Mouse (Mus musculus): ENCODE measurements around the gene Cox17.

Cox17 gene

GRCm38 (mm10) chr16:38395060-38395730 is 48.4 kb downstream of the Cox17 start:
- DNase-seq (ENCODE audit: low spot score) = no peak

- DNase-seq (ENCODE audit: low spot score) = peak; percentile 34
Measured at GRCm38 (mm10) chr16:38396155-38396554, 49.4 kb downstream of the Cox17 start.

- DNase-seq (ENCODE audit: low spot score) = no peak
Measured at GRCm38 (mm10) chr16:38398266-38398665, 51.5 kb downstream of the Cox17 start.

GRCm38 (mm10) chr16:38399076-38399475 is 52.3 kb downstream of the Cox17 start:
- no peak for DNase-seq (ENCODE audit: low spot score)

GRCm38 (mm10) chr16:38399531-38400231 is 52.9 kb downstream of the Cox17 start:
- DNase-seq (ENCODE audit: low spot score) = peak; percentile 37

GRCm38 (mm10) chr16:38400311-38400960 is 53.6 kb downstream of the Cox17 start:
- no peak for DNase-seq (ENCODE audit: low spot score)

GRCm38 (mm10) chr16:38401468-38401867 is 54.7 kb downstream of the Cox17 start:
- DNase-seq (ENCODE audit: low spot score) = no peak
